Mouse (Mus musculus): ENCODE data around the gene Tmem259. TPM values are rescaled to one million over a fixed set of nuclear protein-coding genes. Genes with fewer than 3 reads are reported as not detected.

The Tmem259 gene
- polyA plus RNA-seq, 1 experiment: 102 TPM

DNA sequence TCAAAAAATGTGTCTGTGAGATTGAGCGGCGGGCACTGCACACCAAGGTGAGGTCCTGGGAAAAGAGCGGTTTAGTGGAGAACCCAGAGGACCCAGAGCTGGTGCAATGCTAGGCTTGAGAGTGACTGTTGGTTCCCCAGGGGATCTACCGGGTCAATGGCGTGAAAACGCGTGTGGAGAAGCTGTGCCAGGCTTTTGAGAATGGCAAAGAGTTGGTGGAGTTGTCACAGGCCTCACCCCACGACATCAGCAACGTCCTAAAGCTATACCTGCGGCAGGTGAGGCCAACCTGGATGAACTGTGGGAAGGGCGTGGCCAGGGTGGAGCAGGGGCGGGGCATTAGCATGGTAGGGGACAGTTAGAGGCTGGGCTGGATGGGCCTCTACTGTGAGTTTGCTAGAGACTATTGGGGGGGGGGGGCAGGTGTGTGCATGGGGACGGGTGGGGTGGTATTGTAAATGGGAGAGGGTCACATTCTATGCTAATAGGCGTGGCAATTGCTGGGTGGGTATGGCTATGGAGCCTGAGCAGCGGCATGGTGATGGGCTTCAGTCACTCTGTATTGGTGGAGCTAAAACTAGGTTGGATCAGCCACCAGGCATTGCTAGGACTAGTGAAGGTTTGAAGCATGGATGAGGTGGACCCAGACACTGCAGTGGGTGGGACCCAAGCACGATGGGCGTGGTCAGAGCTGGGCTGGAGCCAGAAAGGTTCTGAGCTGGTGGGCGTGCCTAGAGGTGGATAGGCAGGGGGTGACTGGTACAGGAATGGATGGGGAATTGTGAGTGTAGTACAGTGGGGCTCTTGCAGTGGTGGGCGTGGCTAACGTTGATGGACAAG lies 43.8 kb upstream of the Tmem259 start:
- Histone ChIP-seq H3ac (ENCODE audit: control insufficient read depth, insufficient read length, low read depth) (no peak overlapping the region), H3K36me3 (ENCODE audit: control insufficient read depth, insufficient read depth) (no peaks in the 10 kb centered on the region), H3K27me3 (ENCODE audit: control insufficient read depth, insufficient read depth, insufficient read length) (no peaks in the 10 kb centered on the region), H3K79me3 (ENCODE audit: low read depth) (no peaks in the 10 kb centered on the region), H3K4me3 (ENCODE audit: insufficient read depth, poor library complexity, severe bottlenecking) (no peak overlapping the region), H3K79me2 (ENCODE audit: control insufficient read depth, insufficient read depth) (no peaks in the 10 kb centered on the region)
- TF ChIP-seq CTCF (IDR thresholded peaks at IDR 0.05; ENCODE audit: control insufficient read depth, insufficient read depth, insufficient read length) (no peak), MAX (IDR thresholded peaks at IDR 0.05) (no peak), MYOD1 (IDR thresholded peaks at IDR 0.05; ENCODE audit: control insufficient read depth, insufficient read length, low read depth) (no peak), FOSL1 (IDR thresholded peaks at IDR 0.05; ENCODE audit: insufficient read depth, low read length, poor library complexity, severe bottlenecking) (no peak), MYOG (IDR thresholded peaks at IDR 0.05; ENCODE audit: control insufficient read depth, extremely low read depth, insufficient read length) (no peak), CEBPB (IDR thresholded peaks at IDR 0.05; ENCODE audit: low read depth) (no peak), USF1 (IDR thresholded peaks at IDR 0.05; ENCODE audit: low read depth) (no peak)

DNA sequence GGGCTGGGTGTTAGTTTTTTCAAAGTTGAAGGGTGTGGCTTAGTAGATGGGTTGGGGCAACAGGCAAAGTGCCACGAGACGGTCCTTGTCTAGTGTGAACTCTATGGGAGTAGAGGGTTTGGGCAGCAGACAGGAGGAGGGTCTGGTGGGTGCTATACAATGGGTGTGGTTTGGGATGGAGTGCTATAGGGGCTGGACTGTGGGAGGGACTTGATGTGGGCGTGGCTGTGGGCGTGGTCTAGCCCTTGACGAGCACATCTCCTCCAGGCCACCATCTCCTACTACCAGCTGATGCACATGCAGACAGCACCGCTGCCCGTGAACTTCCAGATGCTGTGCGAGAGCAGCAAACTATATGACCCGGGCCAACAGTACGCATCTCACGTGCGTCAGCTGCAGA lies 41.8 kb upstream of the Tmem259 start:
- Histone ChIP-seq H3K36me3 (ENCODE audit: control insufficient read depth, insufficient read depth) (no peaks in the 10 kb centered on the region), H3K79me3 (ENCODE audit: low read depth) (no peaks in the 10 kb centered on the region), H3ac (ENCODE audit: control insufficient read depth, insufficient read length, low read depth) (no peak overlapping the region), H3K4me3 (ENCODE audit: insufficient read depth, poor library complexity, severe bottlenecking) (no peak overlapping the region), H3K79me2 (ENCODE audit: control insufficient read depth, insufficient read depth) (no peaks in the 10 kb centered on the region), H3K27me3 (ENCODE audit: control insufficient read depth, insufficient read depth, insufficient read length) (no peaks in the 10 kb centered on the region)
- no peak for TF ChIP-seq MYOD1 (IDR thresholded peaks at IDR 0.05; ENCODE audit: control insufficient read depth, insufficient read length, low read depth)
- no peak for TF ChIP-seq MAX (IDR thresholded peaks at IDR 0.05)
- no peak for TF ChIP-seq CEBPB (IDR thresholded peaks at IDR 0.05; ENCODE audit: low read depth)
- TF ChIP-seq USF1 (IDR thresholded peaks at IDR 0.05; ENCODE audit: low read depth): no peak
- TF ChIP-seq MYOG (IDR thresholded peaks at IDR 0.05; ENCODE audit: control insufficient read depth, extremely low read depth, insufficient read length): no peak
- no peak for TF ChIP-seq CTCF (IDR thresholded peaks at IDR 0.05; ENCODE audit: control insufficient read depth, insufficient read depth, insufficient read length)
- no peak for TF ChIP-seq FOSL1 (IDR thresholded peaks at IDR 0.05; ENCODE audit: insufficient read depth, low read length, poor library complexity, severe bottlenecking)

GRCm38 (mm10) chr10:80025463-80025862 lies 41.3 kb upstream of the Tmem259 start:
- Histone ChIP-seq H3K79me2 (ENCODE audit: control insufficient read depth, insufficient read depth) (no peaks in the 10 kb centered on the region), H3K4me3 (ENCODE audit: insufficient read depth, poor library complexity, severe bottlenecking) (no peak overlapping the region), H3ac (ENCODE audit: control insufficient read depth, insufficient read length, low read depth) (no peak overlapping the region), H3K36me3 (ENCODE audit: control insufficient read depth, insufficient read depth) (no peaks in the 10 kb centered on the region), H3K27me3 (ENCODE audit: control insufficient read depth, insufficient read depth, insufficient read length) (no peaks in the 10 kb centered on the region), H3K79me3 (ENCODE audit: low read depth) (no peaks in the 10 kb centered on the region)
- TF ChIP-seq CTCF (IDR thresholded peaks at IDR 0.05; ENCODE audit: control insufficient read depth, insufficient read depth, insufficient read length): no peak
- no peak for TF ChIP-seq MAX (IDR thresholded peaks at IDR 0.05)
- TF ChIP-seq FOSL1 (IDR thresholded peaks at IDR 0.05; ENCODE audit: insufficient read depth, low read length, poor library complexity, severe bottlenecking): no peak
- no peak for TF ChIP-seq USF1 (IDR thresholded peaks at IDR 0.05; ENCODE audit: low read depth)
- no peak for TF ChIP-seq MYOG (IDR thresholded peaks at IDR 0.05; ENCODE audit: control insufficient read depth, extremely low read depth, insufficient read length)
- TF ChIP-seq MYOD1 (IDR thresholded peaks at IDR 0.05; ENCODE audit: control insufficient read depth, insufficient read length, low read depth): no peak
- TF ChIP-seq CEBPB (IDR thresholded peaks at IDR 0.05; ENCODE audit: low read depth): no peak

DNA sequence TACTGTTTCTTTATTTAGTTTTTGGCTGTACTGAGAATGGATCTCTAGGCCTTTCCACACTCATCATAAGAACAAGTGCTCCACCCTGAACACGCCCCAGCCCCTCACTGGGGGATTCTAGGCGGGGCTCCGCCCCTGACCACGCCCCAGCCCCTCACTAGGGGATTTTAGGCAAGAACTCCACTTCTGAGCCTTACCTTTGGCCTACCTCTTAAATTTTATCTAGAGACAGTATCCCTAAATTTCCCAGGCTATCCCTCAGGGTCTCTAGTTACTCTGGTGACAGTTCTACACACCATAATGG lies 40.9 kb upstream of the Tmem259 start:
- H3K27me3 ChIP-seq (ENCODE audit: control insufficient read depth, insufficient read depth, insufficient read length): no peaks in the 10 kb centered on the region
- no peak for TF ChIP-seq MAX (IDR thresholded peaks at IDR 0.05)
- TF ChIP-seq CEBPB (IDR thresholded peaks at IDR 0.05; ENCODE audit: low read depth): no peak
- no peak for TF ChIP-seq MYOG (IDR thresholded peaks at IDR 0.05; ENCODE audit: control insufficient read depth, extremely low read depth, insufficient read length)
- no peak for TF ChIP-seq FOSL1 (IDR thresholded peaks at IDR 0.05; ENCODE audit: insufficient read depth, low read length, poor library complexity, severe bottlenecking)
- no peak for TF ChIP-seq CTCF (IDR thresholded peaks at IDR 0.05; ENCODE audit: control insufficient read depth, insufficient read depth, insufficient read length)
- no peak for TF ChIP-seq USF1 (IDR thresholded peaks at IDR 0.05; ENCODE audit: low read depth)
- no peak for TF ChIP-seq MYOD1 (IDR thresholded peaks at IDR 0.05; ENCODE audit: control insufficient read depth, insufficient read length, low read depth)
- H3K79me3 ChIP-seq (ENCODE audit: low read depth): no peaks in the 10 kb centered on the region
- H3K4me3 ChIP-seq (ENCODE audit: insufficient read depth, poor library complexity, severe bottlenecking): no peak overlapping the region
- H3K79me2 ChIP-seq (ENCODE audit: control insufficient read depth, insufficient read depth): no peaks in the 10 kb centered on the region
- H3ac ChIP-seq (ENCODE audit: control insufficient read depth, insufficient read length, low read depth): no peak overlapping the region
- no peaks in the 10 kb centered on the region for H3K36me3 ChIP-seq (ENCODE audit: control insufficient read depth, insufficient read depth)

DNA sequence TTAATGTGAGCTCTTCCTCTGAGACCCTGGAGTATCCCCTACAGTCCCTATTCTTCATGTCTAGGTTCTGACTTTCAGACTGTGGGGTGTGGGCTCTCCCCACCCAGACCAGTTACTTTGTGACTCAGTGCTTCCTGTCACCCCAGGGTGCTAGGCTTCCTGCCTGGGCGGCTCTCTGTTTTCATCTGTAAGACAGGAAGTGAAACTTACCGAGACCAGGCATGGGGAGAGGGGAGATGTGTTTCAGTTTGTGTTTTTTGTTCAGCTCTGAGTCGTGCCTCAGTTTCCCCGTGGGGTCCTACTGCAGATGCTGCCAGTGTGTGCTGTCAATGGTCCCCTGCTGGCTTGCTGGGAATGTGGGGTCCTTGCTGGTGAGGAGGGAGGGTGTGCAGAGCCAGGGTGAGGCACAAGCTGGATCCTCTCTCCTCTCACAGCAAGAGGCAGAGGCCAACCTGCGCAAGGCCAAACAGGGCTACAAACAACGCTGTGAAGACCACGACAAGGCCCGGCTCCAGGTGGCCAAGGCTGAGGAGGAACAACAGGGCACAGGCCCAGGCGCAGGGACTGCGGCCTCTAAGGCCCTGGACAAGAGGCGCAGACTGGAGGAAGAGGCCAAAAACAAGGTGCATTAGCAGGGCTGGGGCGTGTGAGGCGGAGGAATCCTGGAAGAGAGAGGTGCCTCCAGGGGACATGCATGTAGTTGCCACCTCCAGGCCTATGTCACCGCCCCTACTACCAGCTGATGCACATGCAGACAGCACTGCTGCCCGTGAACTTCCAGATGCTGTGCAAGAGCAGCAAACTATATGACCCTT lies 40.3 kb upstream of the Tmem259 start:
- Histone ChIP-seq H3K79me3 (ENCODE audit: low read depth) (no peaks in the 10 kb centered on the region), H3ac (ENCODE audit: control insufficient read depth, insufficient read length, low read depth) (peak overlapping the region; percentile 19), H3K36me3 (ENCODE audit: control insufficient read depth, insufficient read depth) (no peaks in the 10 kb centered on the region), H3K79me2 (ENCODE audit: control insufficient read depth, insufficient read depth) (no peaks in the 10 kb centered on the region), H3K4me3 (ENCODE audit: insufficient read depth, poor library complexity, severe bottlenecking) (no peak overlapping the region), H3K27me3 (ENCODE audit: control insufficient read depth, insufficient read depth, insufficient read length) (no peaks in the 10 kb centered on the region)
- TF ChIP-seq MYOG (IDR thresholded peaks at IDR 0.05; ENCODE audit: control insufficient read depth, extremely low read depth, insufficient read length) (no peak), MAX (IDR thresholded peaks at IDR 0.05) (no peak), CEBPB (IDR thresholded peaks at IDR 0.05; ENCODE audit: low read depth) (no peak), FOSL1 (IDR thresholded peaks at IDR 0.05; ENCODE audit: insufficient read depth, low read length, poor library complexity, severe bottlenecking) (no peak), MYOD1 (IDR thresholded peaks at IDR 0.05; ENCODE audit: control insufficient read depth, insufficient read length, low read depth) (no peak), CTCF (IDR thresholded peaks at IDR 0.05; ENCODE audit: control insufficient read depth, insufficient read depth, insufficient read length) (no peak), USF1 (IDR thresholded peaks at IDR 0.05; ENCODE audit: low read depth) (no peak)

Measured in C2C12 (cell line).